In genomic region chr5:76203171-76203570, GRCm38 (mm10) we compare ENCODE assay signal across 23 mouse cellular contexts. TPM values are rescaled to one million over a fixed set of nuclear protein-coding genes. Genes with fewer than 3 reads are reported as not detected.
A peak's percentile ranks its signal among the peaks of the same experiment; 100 is the strongest.
DNase-seq lines count a peak whose midpoint lies in the region; ATAC-seq lines count a peak whose summit lies in the region.
"Had no signal": no experiment of that assay in that cellular context is flagged by ENCODE, and none has a peak within 500 bp of the region (broad histone marks: within the 10 kb centered on the region; RNA-seq: fewer than 3 reads in every experiment).

No protein-coding gene starts in this region.

- no peak overlapping the region for H3K9ac ChIP-seq in heart, embryonic 11.5 days (ENCODE audit: low read depth, low read length)
- H3K9ac ChIP-seq: forebrain, embryonic 13.5 days; heart, embryonic 15.5 days; hindbrain, embryonic 12.5 days; hindbrain, embryonic 15.5 days had no signal

- ATAC-seq in heart, embryonic 11.5 days (replicated peaks; ENCODE audit: insufficient number of reproducible peaks, low FRiP score, low TSS enrichment) = no peak
- no peak for ATAC-seq in cerebellum, adult (ENCODE audit: insufficient number of reproducible peaks, low FRiP score, low TSS enrichment)
- ATAC-seq: activated CD4-positive, CD25-positive, alpha-beta regulatory T cell, adult 4 months; CD4-positive, CD25-positive, alpha-beta regulatory T cell, adult 4 months; forebrain, embryonic 13.5 days; forebrain, embryonic 16.5 days; intestine, postnatal 0 days had no signal

- no peaks in the 10 kb centered on the region; the same call in 1 of the 2 replicates for H3K4me1 ChIP-seq in heart, embryonic 11.5 days (ENCODE audit: control insufficient read depth, insufficient read depth, low read length)
- H3K4me1 ChIP-seq: forebrain, embryonic 10.5 days; forebrain, embryonic 13.5 days; hindbrain, embryonic 12.5 days; hindbrain, embryonic 15.5 days had no signal

- peaks cover 29% of the 10 kb centered on the region for H3K36me3 ChIP-seq in heart, embryonic 11.5 days (ENCODE audit: control insufficient read depth, insufficient read depth, low read length)

- no peaks in the 10 kb centered on the region for H3K27me3 ChIP-seq in heart, embryonic 11.5 days (ENCODE audit: control insufficient read depth, insufficient read depth, low read length)
- H3K27me3 ChIP-seq: forebrain, embryonic 13.5 days; heart, embryonic 15.5 days; hindbrain, embryonic 12.5 days; hindbrain, embryonic 15.5 days had no signal

- no peak overlapping the region for H3K27ac ChIP-seq in heart, embryonic 11.5 days (ENCODE audit: low read depth, low read length)
- H3K27ac ChIP-seq: forebrain, embryonic 10.5 days; forebrain, embryonic 13.5 days; heart, embryonic 15.5 days; hindbrain, embryonic 12.5 days; hindbrain, embryonic 15.5 days had no signal

- no peak overlapping the region for H3K4me3 ChIP-seq in heart, embryonic 11.5 days (ENCODE audit: low read depth, low read length)
- H3K4me3 ChIP-seq: forebrain, embryonic 10.5 days; forebrain, embryonic 13.5 days; heart, embryonic 15.5 days; hindbrain, embryonic 12.5 days; hindbrain, embryonic 15.5 days had no signal

- intact Hi-C loops in heart, postnatal 10 days (cut with DNase I) = no loop called here
- intact Hi-C loops in heart, postnatal 25 days (cut with DNase I) = loop anchor here (10.0 kb wide), 1 partner anchor 338 kb away; no protein-coding TSS in a partner anchor

- H3K4me2 ChIP-seq in heart, embryonic 11.5 days = no peak overlapping the region
- H3K4me2 ChIP-seq: forebrain, embryonic 13.5 days; heart, embryonic 15.5 days; hindbrain, embryonic 12.5 days; hindbrain, embryonic 15.5 days had no signal

- WGBS in heart, embryonic 11.5 days (ENCODE audit: insufficient replicate concordance) = 81% methylated on average over 3 of the region's 3 CpGs

- peak; percentile 90 for DNase-seq in heart, adult 11 months
- DNase-seq in heart, postnatal 10 days = peak; percentile 39 to 49
- DNase-seq in heart, postnatal 25 days (ENCODE audit: low spot score) = no peak
- DNase-seq in lung, adult 18-20 months = peak; percentile 24 to 27
- no peak for DNase-seq in lung, postnatal 14 days
- peak; percentile 42 for DNase-seq in MN1 (ENCODE audit: low spot score)
- DNase-seq: adrenal gland, adult 8-10 months; adrenal gland, postnatal 25 days; cerebellum, adult 18-20 months; cerebellum, adult 9-10 months; cerebellum, postnatal 14 days; kidney, adult 2 months had no signal

- no peaks in the 10 kb centered on the region for H3K9me3 ChIP-seq in heart, embryonic 11.5 days (replicated peaks; ENCODE audit: control insufficient read depth, low read length)
- H3K9me3 ChIP-seq: forebrain, embryonic 10.5 days; forebrain, embryonic 13.5 days; heart, embryonic 15.5 days; hindbrain, embryonic 12.5 days; hindbrain, embryonic 15.5 days had no signal

RNA-seq across cellular contexts. Expression of gene Tmem165, which starts 19.5 kb away (rescaled TPM):
- polyA plus RNA-seq in heart, embryonic 11.5 days (2014; fragmentation: Nextera tagmentation; extraction: Ambion mirVana) = 87.6 and 88.4 TPM in 2 replicates
- total RNA-seq in heart, postnatal 10 days (2021) = 10 to 100 TPM; 39.4 to 42.2 TPM
- 10 to 100 TPM; 18.4 to 22.8 TPM for total RNA-seq in heart, postnatal 25 days (2021)

Comparison
In these comparisons a context has a peak if more than half of its experiments do, and no peak if none do; other contexts are left out.
1. DNase-seq: peak in heart, adult 11 months (single experiment), heart, postnatal 10 days (2 of 2), lung, adult 18-20 months (2 of 2) and MN1 (single experiment); none in heart, postnatal 25 days (single experiment) and lung, postnatal 14 days (single experiment).